Mouse (Mus musculus) yolk sac, embryonic 10.5 days (tissue): ENCODE data around the gene Tcf25.

Experiments used
- DNase-seq: peaks from one replicate; pipeline ENCODE4 v3.0.0-alpha.2; 2017; ENCODE audit warnings: low spot score

Gene Tcf25

GRCm38 (mm10) chr8:123349073-123349472 lies 24.5 kb upstream of the Tcf25 start:
- no peak for DNase-seq

- DNase-seq, result no peak
Observed at GRCm38 (mm10) chr8:123352118-123352517, 21.4 kb upstream of the Tcf25 start.

GRCm38 (mm10) chr8:123352786-123353185 lies 20.8 kb upstream of the Tcf25 start:
- no peak for DNase-seq

- DNase-seq, result no peak
Observed at GRCm38 (mm10) chr8:123353216-123353615, 20.3 kb upstream of the Tcf25 start.

GRCm38 (mm10) chr8:123361082-123361739 lies 12.3 kb upstream of the Tcf25 start:
- peak; percentile 73 for DNase-seq

GRCm38 (mm10) chr8:123374239-123374578 lies 656 bp downstream of the Tcf25 start:
- DNase-seq, result peak; percentile 94

- no peak for DNase-seq
Observed at GRCm38 (mm10) chr8:123375701-123376100, 2.1 kb downstream of the Tcf25 start.

GRCm38 (mm10) chr8:123376106-123376505 lies 2.6 kb downstream of the Tcf25 start:
- no peak for DNase-seq

- no peak for DNase-seq
Observed at GRCm38 (mm10) chr8:123381711-123382110, 8.2 kb downstream of the Tcf25 start.

- DNase-seq, result no peak
Observed at GRCm38 (mm10) chr8:123382516-123382915, 9.0 kb downstream of the Tcf25 start.

- DNase-seq, result no peak
Observed at GRCm38 (mm10) chr8:123384883-123385540, 11.5 kb downstream of the Tcf25 start.

- DNase-seq, result no peak
Observed at GRCm38 (mm10) chr8:123387041-123387440, 13.5 kb downstream of the Tcf25 start.

- no peak for DNase-seq
Observed at GRCm38 (mm10) chr8:123387801-123388200, 14.2 kb downstream of the Tcf25 start.

GRCm38 (mm10) chr8:123389026-123389425 lies 15.5 kb downstream of the Tcf25 start:
- DNase-seq, result no peak

GRCm38 (mm10) chr8:123398308-123398707 lies 24.8 kb downstream of the Tcf25 start:
- no peak for DNase-seq

- no peak for DNase-seq
Observed at GRCm38 (mm10) chr8:123401936-123402335, 28.4 kb downstream of the Tcf25 start.

- DNase-seq, result no peak
Observed at GRCm38 (mm10) chr8:123402730-123403326, 29.3 kb downstream of the Tcf25 start.

GRCm38 (mm10) chr8:123404521-123404920 lies 31.0 kb downstream of the Tcf25 start:
- DNase-seq, result no peak

- no peak for DNase-seq
Observed at GRCm38 (mm10) chr8:123406786-123407185, 33.2 kb downstream of the Tcf25 start, which contains the start of gene Mc1r. Gene Mc1r (plus strand): TSS chr8:123407107.

- no peak for DNase-seq
Observed at GRCm38 (mm10) chr8:123407612-123408011, 34.1 kb downstream of the Tcf25 start.

GRCm38 (mm10) chr8:123408586-123409544 lies 35.3 kb downstream of the Tcf25 start:
- DNase-seq, result no peak

- DNase-seq, result no peak
Observed at GRCm38 (mm10) chr8:123410049-123410587, 36.6 kb downstream of the Tcf25 start.
